Mouse (Mus musculus): ENCODE results near the gene Kansl3.

- TF ChIP-seq CTCF (IDR thresholded peaks at IDR 0.05; ENCODE audit: control insufficient read depth, insufficient read depth, insufficient read length) = no peak
- TF ChIP-seq MYOG (IDR thresholded peaks at IDR 0.05; ENCODE audit: control insufficient read depth, extremely low read depth, insufficient read length) = no peak
- no peak for TF ChIP-seq USF1 (IDR thresholded peaks at IDR 0.05; ENCODE audit: low read depth)
- TF ChIP-seq MAX (IDR thresholded peaks at IDR 0.05) = no peak
- no peak for TF ChIP-seq CEBPB (IDR thresholded peaks at IDR 0.05; ENCODE audit: low read depth)
- no peak for TF ChIP-seq MYOD1 (IDR thresholded peaks at IDR 0.05; ENCODE audit: control insufficient read depth, insufficient read length, low read depth)
These were observed 37.2 kb downstream of the Kansl3 start for GRCm38 (mm10) chr1:36331743-36332142.

Data from C2C12 (cell line).